Mouse (Mus musculus): ENCODE data around the gene Plekha4.

DNA sequence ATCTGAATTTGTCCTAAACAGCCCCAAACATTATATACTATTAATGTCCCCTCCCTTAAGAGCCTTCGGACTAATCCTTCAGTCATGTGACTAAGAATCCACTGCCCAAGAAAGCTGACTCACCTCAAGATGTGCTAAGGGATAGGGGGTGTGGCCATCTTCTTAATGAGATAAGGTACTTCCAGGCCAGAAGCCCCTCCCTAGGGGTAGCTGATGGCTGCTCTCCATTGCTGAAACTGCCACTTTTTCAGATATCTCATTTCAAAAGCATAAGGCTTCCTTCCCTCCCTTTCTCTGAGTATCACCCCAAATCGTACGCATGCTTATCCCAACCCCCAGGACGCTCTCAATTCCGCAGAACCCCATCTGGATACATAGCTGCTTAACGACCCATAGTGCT lies 17.6 kb upstream of the Plekha4 start:
- TF ChIP-seq POLR2A (IDR thresholded peaks at IDR 0.05; ENCODE audit: insufficient read depth, low read depth, low read length), result no peak
- no peak for TF ChIP-seq CTCF (IDR thresholded peaks at IDR 0.05)
- TF ChIP-seq EP300 (IDR thresholded peaks at IDR 0.05; ENCODE audit: insufficient read depth, low read depth, low read length), result no peak

Data from heart, adult 2 months (tissue).